ENCODE assay signal across 9 mouse cellular contexts in the genomic region with DNA sequence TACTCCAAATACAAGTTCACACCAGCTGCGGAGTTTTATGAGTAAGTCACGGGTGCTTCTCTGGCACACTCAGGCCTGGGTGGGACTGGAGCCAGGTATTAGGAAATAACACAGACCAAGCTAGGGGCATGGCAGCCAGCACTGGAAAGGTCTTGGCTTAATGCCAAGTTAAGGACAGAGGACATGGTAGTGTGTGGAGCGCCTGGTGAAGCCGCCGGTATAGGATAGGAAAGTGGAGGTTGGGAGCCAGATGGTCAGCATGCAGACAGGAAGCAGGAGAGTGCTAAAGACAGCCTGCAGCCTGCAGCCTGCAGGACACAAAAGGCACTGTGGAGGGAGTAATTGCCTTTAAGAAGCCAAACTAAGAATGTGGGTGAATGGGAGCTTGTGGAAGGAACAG. TPM values are rescaled to one million over a fixed set of nuclear protein-coding genes. Genes with fewer than 3 reads are reported as not detected.
DNase-seq lines count a peak whose midpoint lies in the region; ATAC-seq and TF ChIP-seq lines count a peak whose summit lies in the region.
"Had no signal": no experiment of that assay in that cellular context is flagged by ENCODE, and none has a peak within 500 bp of the region (broad histone marks: within the 10 kb centered on the region; RNA-seq: fewer than 3 reads in every experiment).

No protein-coding gene starts in this region.

- H3K4me3 ChIP-seq in heart, embryonic 11.5 days (ENCODE audit: low read depth, low read length): no peak overlapping the region
- no peak overlapping the region for H3K4me3 ChIP-seq in intestine, embryonic 15.5 days (replicated peaks)
- no peak overlapping the region for H3K4me3 ChIP-seq in liver, postnatal 0 days (ENCODE audit: low read depth, low read length)
- H3K4me3 ChIP-seq: myocyte had no signal

- peak; percentile 86 to 92 for DNase-seq in heart, adult 18-20 months
- DNase-seq in adrenal gland, adult 18-20 months (ENCODE audit: low spot score in 2 of 2): peak; percentile 49 to 60
- peak; percentile 16 for DNase-seq in forelimb bud, embryonic 11.5 days (ENCODE audit: low read depth, low spot score)
- DNase-seq in lung, postnatal 14 days: peak; percentile 85
- DNase-seq in frontal cortex, postnatal 36 days (ENCODE audit: low spot score in 2 of 2): no peak
- DNase-seq in liver, postnatal 0 days: no peak

- H3K27me3 ChIP-seq in heart, embryonic 11.5 days (ENCODE audit: control insufficient read depth, insufficient read depth, low read length): no peaks in the 10 kb centered on the region
- no peaks in the 10 kb centered on the region; the same call in 1 of the 2 replicates for H3K27me3 ChIP-seq in intestine, embryonic 15.5 days (replicated peaks)
- H3K27me3 ChIP-seq in liver, postnatal 0 days (ENCODE audit: insufficient read depth, low read length): no peaks in the 10 kb centered on the region

- no peak overlapping the region for H3K9ac ChIP-seq in heart, embryonic 11.5 days (ENCODE audit: low read depth, low read length)
- no peak overlapping the region for H3K9ac ChIP-seq in intestine, embryonic 15.5 days
- H3K9ac ChIP-seq in liver, postnatal 0 days (replicated peaks): no peak overlapping the region

- no peak for TF ChIP-seq EP300 in liver, postnatal 0 days (IDR thresholded peaks at IDR 0.05; ENCODE audit: low read depth)

- peaks cover 4% of the 10 kb centered on the region; the same call in 1 of the 2 replicates for H3K4me1 ChIP-seq in heart, embryonic 11.5 days (ENCODE audit: control insufficient read depth, insufficient read depth, low read length)
- H3K4me1 ChIP-seq in intestine, embryonic 15.5 days (replicated peaks): 0 out of 2 replicates have a peak, but pooled peaks cover 3% of the 10 kb centered on the region
- H3K4me1 ChIP-seq in liver, postnatal 0 days (ENCODE audit: insufficient read depth): no peaks in the 10 kb centered on the region

- no peaks in the 10 kb centered on the region for H3K9me3 ChIP-seq in heart, embryonic 11.5 days (replicated peaks; ENCODE audit: control insufficient read depth, low read length)
- no peaks in the 10 kb centered on the region for H3K9me3 ChIP-seq in intestine, embryonic 15.5 days
- no peaks in the 10 kb centered on the region for H3K9me3 ChIP-seq in liver, postnatal 0 days (ENCODE audit: low read length)

- H3K36me3 ChIP-seq in heart, embryonic 11.5 days (ENCODE audit: control insufficient read depth, insufficient read depth, low read length): no peaks in the 10 kb centered on the region
- H3K36me3 ChIP-seq in intestine, embryonic 15.5 days: no peaks in the 10 kb centered on the region
- no peaks in the 10 kb centered on the region for H3K36me3 ChIP-seq in liver, postnatal 0 days (replicated peaks; ENCODE audit: insufficient read depth, low read length)

- WGBS in heart, embryonic 11.5 days (ENCODE audit: insufficient replicate concordance): 58% methylated on average over 5 of the region's 5 CpGs
- 37% methylated on average over 5 of the region's 5 CpGs for WGBS in intestine, embryonic 15.5 days
- 59% methylated on average over 5 of the region's 5 CpGs for WGBS in liver, postnatal 0 days (ENCODE audit: insufficient replicate concordance)

- no peak for TF ChIP-seq CTCF in liver, postnatal 0 days (IDR thresholded peaks at IDR 0.05; ENCODE audit: low read depth)

- no peak overlapping the region for H3K27ac ChIP-seq in heart, embryonic 11.5 days (ENCODE audit: low read depth, low read length)
- no peak overlapping the region for H3K27ac ChIP-seq in intestine, embryonic 15.5 days
- H3K27ac ChIP-seq in liver, postnatal 0 days (ENCODE audit: low read depth): no peak overlapping the region

- no peak; the same call in 1 of the 2 replicates for ATAC-seq in heart, embryonic 11.5 days (replicated peaks; ENCODE audit: insufficient number of reproducible peaks, low FRiP score, low TSS enrichment)
- peak; percentile 47 for ATAC-seq in intestine, embryonic 15.5 days
- ATAC-seq in liver, postnatal 0 days: no peak

- no peak overlapping the region for H3K4me2 ChIP-seq in heart, embryonic 11.5 days
- H3K4me2 ChIP-seq in intestine, embryonic 15.5 days (replicated peaks): no peak overlapping the region
- H3K4me2 ChIP-seq in liver, postnatal 0 days (ENCODE audit: low read depth, low read length): no peak overlapping the region

RNA-seq across cellular contexts. Expression of gene Slc6a2, which starts 13.1 kb away (rescaled TPM):
- total RNA-seq in heart, adult 18-20 months (2021): under 1 TPM; 0.07 to 0.13 TPM
- polyA plus RNA-seq in heart, embryonic 11.5 days (2014; fragmentation: Nextera tagmentation; extraction: Ambion mirVana): not detected in 2 replicates
- 10 to 100 TPM in 1 of 2 experiments, 1 to 10 TPM in 1; 6.6 to 13.7 TPM for total RNA-seq in adrenal gland, adult 18-20 months (2021)
- 0.71 and 1.3 TPM in 2 replicates for polyA plus RNA-seq in intestine, embryonic 15.5 days (2015; fragmentation: Nextera tagmentation; extraction: Ambion mirVana)
- polyA plus RNA-seq in liver, postnatal 0 days (2015; fragmentation: Nextera tagmentation; extraction: Ambion mirVana): not detected in 2 replicates

Comparison
In these comparisons a context has a peak if more than half of its experiments do, and no peak if none do; other contexts are left out.
1. DNase-seq: peak in heart, adult 18-20 months (2 of 2), adrenal gland, adult 18-20 months (2 of 2), forelimb bud, embryonic 11.5 days (single experiment) and lung, postnatal 14 days (single experiment); none in frontal cortex, postnatal 36 days (0 of 2) and liver, postnatal 0 days (single experiment).